Mouse (Mus musculus) kidney, adult 2 months (tissue): ENCODE results near the gene Rnf220. TPM values are rescaled to one million over a fixed set of nuclear protein-coding genes. Genes with fewer than 3 reads are reported as not detected.
A peak's percentile ranks its signal among the peaks of the same experiment; 100 is the strongest.

Source experiments
- DNase-seq: peaks from one replicate; pipeline ENCODE4 v3.0.0; 2021
- H3K27ac ChIP-seq: fragments of 200-500 bp; 2 replicates; pipeline ENCODE4 v1.5.1; 2012; ENCODE audit warnings: low read depth, low read length, control low read depth, inconsistent platforms; ENCODE audit not compliant: insufficient read depth
- H3K27me3 ChIP-seq: fragments of 200-500 bp; replicated peaks from 2 replicates; pipeline ENCODE4 v1.6.1; 2012; ENCODE audit warnings: mild to moderate bottlenecking, moderate library complexity, low read length, inconsistent platforms; ENCODE audit not compliant: control insufficient read depth, insufficient read depth
- H3K36me3 ChIP-seq: fragments of 200-500 bp; 2 replicates; pipeline ENCODE4 v1.6.1; 2012; ENCODE audit warnings: mild to moderate bottlenecking, moderate library complexity, low read length, inconsistent platforms; ENCODE audit not compliant: control insufficient read depth, insufficient read depth
- H3K4me1 ChIP-seq: fragments of 200-500 bp; 2 replicates; pipeline ENCODE4 v1.6.1; 2011; ENCODE audit warnings: low read length; ENCODE audit not compliant: control insufficient read depth, insufficient read depth
- H3K4me3 ChIP-seq: fragments of 200-500 bp; 2 replicates; pipeline ENCODE4 v1.5.1; 2011; ENCODE audit warnings: mild to moderate bottlenecking, low read depth, low read length, control low read depth; ENCODE audit not compliant: insufficient read depth
- CTCF ChIP-seq: fragments of 200-500 bp; conservative IDR thresholded peaks from 2 replicates; pipeline ENCODE4 v1.5.1; 2011; ENCODE audit warnings: low read depth, mild to moderate bottlenecking, control low read depth, low read length, moderate library complexity, mixed read lengths; ENCODE audit not compliant: insufficient read depth, insufficient read length
- POLR2A ChIP-seq: fragments of 200-500 bp; IDR thresholded peaks from one replicate; pipeline ENCODE4 v1.6.1; 2011; ENCODE audit warnings: low read depth, low read length, control low read depth
- WGBS: fragments of 180-500 bp; shearing (Covaris S2); methylation state at CpG from one replicate; pipeline ENCODE4 v1.1.7; 2018; 5-methylcytosine and 5-hydroxymethylcytosine counted together
- polyA plus RNA-seq: library from polyadenylated mRNA; depleted of rRNA; stranded (reverse); fragments of >200 nt; gene quantifications from 2 replicates; pipeline ENCODE4 v1.2.3, GENCODE M21; 2012

Rnf220 gene
- polyA plus RNA-seq, 1 experiment, result 70.7 TPM

- H3K27ac ChIP-seq, result no peak overlapping the region
- 48% methylated on average over 2 of the region's 2 CpGs for WGBS
- TF ChIP-seq CTCF (no peak), POLR2A (no peak)
- H3K4me1 ChIP-seq, result 0 out of 2 replicates have a peak, but pooled peaks cover 2% of the 10 kb centered on the region
- no peaks in the 10 kb centered on the region for H3K36me3 ChIP-seq
- H3K27me3 ChIP-seq, result no peaks in the 10 kb centered on the region
- no peak overlapping the region for H3K4me3 ChIP-seq
- DNase-seq, result peak; percentile 38
These were observed 140.6 kb downstream of the Rnf220 start for GRCm38 (mm10) chr4:117356223-117356622.

- Histone ChIP-seq H3K4me3 (no peak overlapping the region), H3K36me3 (no peaks in the 10 kb centered on the region), H3K27me3 (no peaks in the 10 kb centered on the region), H3K27ac (no peak overlapping the region), H3K4me1 (0 out of 2 replicates have a peak, but pooled peaks cover 2% of the 10 kb centered on the region)
- DNase-seq, result no peak
- WGBS, result 93% methylated on average over 6 of the region's 6 CpGs
- no peak for TF ChIP-seq CTCF
- no peak for TF ChIP-seq POLR2A
These were observed 142.2 kb downstream of the Rnf220 start for GRCm38 (mm10) chr4:117354651-117355050.

- Histone ChIP-seq H3K4me1 (0 out of 2 replicates have a peak, but pooled peaks cover 2% of the 10 kb centered on the region), H3K27me3 (no peaks in the 10 kb centered on the region), H3K36me3 (no peaks in the 10 kb centered on the region), H3K27ac (no peak overlapping the region), H3K4me3 (no peak overlapping the region)
- TF ChIP-seq CTCF (no peak), POLR2A (no peak)
- DNase-seq, result no peak
- 79% methylated on average over 9 of the region's 9 CpGs for WGBS
These were observed 143.9 kb downstream of the Rnf220 start for GRCm38 (mm10) chr4:117352957-117353356.

GRCm38 (mm10) chr4:117352071-117352470 is 144.8 kb downstream of the Rnf220 start:
- 70% methylated on average over 5 of the region's 5 CpGs for WGBS
- Histone ChIP-seq H3K36me3 (no peaks in the 10 kb centered on the region), H3K27ac (no peak overlapping the region), H3K4me3 (no peak overlapping the region), H3K27me3 (no peaks in the 10 kb centered on the region), H3K4me1 (0 out of 2 replicates have a peak, but pooled peaks cover 2% of the 10 kb centered on the region)
- peak; percentile 64 for DNase-seq
- TF ChIP-seq POLR2A, result no peak
- TF ChIP-seq CTCF, result no peak

- Histone ChIP-seq H3K27me3 (no peaks in the 10 kb centered on the region), H3K27ac (no peak overlapping the region), H3K36me3 (no peaks in the 10 kb centered on the region), H3K4me3 (no peak overlapping the region), H3K4me1 (no peaks in the 10 kb centered on the region)
- no peak for DNase-seq
- 85% methylated on average over 12 of the region's 12 CpGs for WGBS
- TF ChIP-seq POLR2A (no peak), CTCF (no peak)
These were observed 146.6 kb downstream of the Rnf220 start for GRCm38 (mm10) chr4:117350139-117350693.

GRCm38 (mm10) chr4:117349327-117349726 is 147.5 kb downstream of the Rnf220 start:
- Histone ChIP-seq H3K4me3 (no peak overlapping the region), H3K27me3 (no peaks in the 10 kb centered on the region), H3K4me1 (no peaks in the 10 kb centered on the region), H3K27ac (no peak overlapping the region), H3K36me3 (no peaks in the 10 kb centered on the region)
- WGBS, result 44% methylated on average over 2 of the region's 2 CpGs
- TF ChIP-seq CTCF (no peak), POLR2A (no peak)
- no peak for DNase-seq

GRCm38 (mm10) chr4:117346025-117346424 is 150.8 kb downstream of the Rnf220 start:
- Histone ChIP-seq H3K27ac (no peak overlapping the region), H3K4me3 (no peak overlapping the region), H3K4me1 (no peaks in the 10 kb centered on the region), H3K36me3 (no peaks in the 10 kb centered on the region), H3K27me3 (no peaks in the 10 kb centered on the region)
- DNase-seq, result peak; percentile 57
- 39% methylated on average over 6 of the region's 6 CpGs for WGBS
- TF ChIP-seq CTCF (peak; percentile 74), POLR2A (no peak)
